Mouse (Mus musculus) stomach, postnatal 0 days (tissue): Measurements from ENCODE around the gene Trim38.

Experiments
- CTCF ChIP-seq: IDR thresholded peaks from 2 replicates; pipeline ENCODE4 v1.5.1; 2016; ENCODE audit warnings: antibody characterized with exemption, low read depth, mild to moderate bottlenecking, moderate library complexity
- EP300 ChIP-seq: optimal IDR thresholded peaks from 2 replicates; pipeline ENCODE3; 2016; ENCODE audit warnings: antibody characterized with exemption

DNA sequence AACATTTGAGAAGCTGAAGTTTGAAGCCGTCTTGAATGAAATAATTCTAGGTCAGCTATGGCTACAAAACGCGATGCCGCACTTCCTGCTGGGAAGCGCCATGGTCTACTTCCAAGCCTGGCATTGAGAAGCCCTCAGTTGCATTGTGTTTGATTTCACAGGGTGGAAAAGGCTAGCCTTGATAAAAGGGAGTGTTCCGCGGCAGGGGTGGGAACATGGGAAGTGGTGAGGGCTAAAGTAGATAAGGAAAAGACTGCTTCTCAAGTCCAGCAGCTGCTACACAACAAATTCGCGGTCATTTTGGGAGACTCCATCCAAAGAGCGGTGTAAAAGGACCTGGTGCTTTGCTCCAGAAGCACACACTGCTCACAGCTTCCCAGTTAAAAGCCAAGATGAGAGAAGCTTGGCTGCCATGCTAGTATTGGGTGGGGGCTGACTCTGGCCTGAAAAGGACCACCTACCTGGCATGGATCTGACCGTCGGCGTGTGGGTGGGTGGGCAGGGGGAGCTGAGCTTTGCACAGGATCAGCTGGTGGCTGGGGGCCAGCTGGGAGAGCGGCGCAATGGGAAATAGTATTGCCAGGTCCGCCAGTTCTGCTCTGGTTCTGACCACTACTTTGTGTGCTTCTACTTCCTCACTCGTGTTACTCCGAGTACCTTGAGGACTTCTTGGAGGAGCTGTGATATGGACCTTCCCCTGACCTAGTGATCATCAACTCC, 41.1 kb upstream of the Trim38 start:
- TF ChIP-seq EP300 (no peak), CTCF (no peak)
